Comparison of ENCODE assay signal across 8 mouse cellular contexts in genomic region chr9:62810543-62811515, GRCm38 (mm10). TPM values are rescaled to one million over a fixed set of nuclear protein-coding genes. Genes with fewer than 3 reads are reported as not detected.
DNase-seq lines count a peak whose midpoint lies in the region; ATAC-seq and TF ChIP-seq lines count a peak whose summit lies in the region.

No protein-coding gene starts in this region.

- peak; percentile 20 for TF ChIP-seq CTCF in heart, adult 2 months (IDR thresholded peaks at IDR 0.05)

- peak; percentile 41 for ATAC-seq in granulocyte monocyte progenitor cell, adult 5-6 weeks (replicated peaks; ENCODE audit: poor library complexity, severe bottlenecking)
- peak; percentile 39; the same call in 1 of the 2 replicates for ATAC-seq in limb, embryonic 14.5 days (ENCODE audit: low FRiP score, low read depth)
- peak; percentile 73 for ATAC-seq in neural tube, embryonic 13.5 days (ENCODE audit: low read depth)

- intact Hi-C loops in heart, adult 2 months (cut with DNase I): loop anchor here (1.0 kb wide), 1 partner anchor 17 kb away; no protein-coding TSS in a partner anchor

- TF ChIP-seq EP300 in heart, adult 2 months (IDR thresholded peaks at IDR 0.05; ENCODE audit: insufficient read depth, low read depth, low read length): no peak

- WGBS in heart, adult 2 months: under 1% methylated on average over 58 of the region's 58 CpGs
- under 1% methylated on average over 58 of the region's 58 CpGs for WGBS in limb, embryonic 14.5 days
- WGBS in neural tube, embryonic 13.5 days: under 1% methylated on average over 58 of the region's 58 CpGs

- H3K79me2 ChIP-seq in heart, adult 2 months (replicated peaks; ENCODE audit: control insufficient read depth, insufficient read depth, low read length): peaks cover 9% of the 10 kb centered on the region; the same call in 1 of the 2 replicates

- H3K4me1 ChIP-seq in heart, adult 2 months (ENCODE audit: control insufficient read depth, insufficient read depth, low read length): peaks cover 9% of the 10 kb centered on the region
- peaks cover 17% of the 10 kb centered on the region for H3K4me1 ChIP-seq in limb, embryonic 14.5 days (ENCODE audit: control insufficient read depth, insufficient read depth, low read length)
- peaks cover 35% of the 10 kb centered on the region for H3K4me1 ChIP-seq in neural tube, embryonic 13.5 days (replicated peaks)

- H3K36me3 ChIP-seq in heart, adult 2 months (ENCODE audit: control insufficient read depth, insufficient read depth, low read length): peaks cover 9% of the 10 kb centered on the region
- no peaks in the 10 kb centered on the region for H3K36me3 ChIP-seq in limb, embryonic 14.5 days (ENCODE audit: control insufficient read depth, insufficient read depth, low read length)
- H3K36me3 ChIP-seq in neural tube, embryonic 13.5 days: no peaks in the 10 kb centered on the region

- H3K27ac ChIP-seq in heart, adult 2 months: peak overlapping the region; percentile 98
- H3K27ac ChIP-seq in limb, embryonic 14.5 days (replicated peaks; ENCODE audit: low read depth, low read length): peak overlapping the region; percentile 91
- peak overlapping the region; percentile 97 for H3K27ac ChIP-seq in neural tube, embryonic 13.5 days (replicated peaks)

- no peak for DNase-seq in heart, adult 2 months
- no peak for DNase-seq in heart, adult 8-10 months (ENCODE audit: low spot score)
- peak; percentile 71 to 74 for DNase-seq in B cell, adult 2 months
- DNase-seq in c-Kit-positive CD71-positive TER-119-negative erythroid progenitor cells, embryonic 14.5 days (ENCODE audit: low read depth): peak; percentile 70
- no peak for DNase-seq in limb, embryonic 14.5 days (ENCODE audit: low spot score)
- no peak for DNase-seq in adrenal gland, adult 2 months

- TF ChIP-seq POLR2A in heart, adult 2 months (IDR thresholded peaks at IDR 0.05; ENCODE audit: insufficient read depth, low read depth, low read length): no peak
- TF ChIP-seq POLR2A in limb, embryonic 14.5 days (IDR thresholded peaks at IDR 0.05; ENCODE audit: borderline replicate concordance, extremely low read depth, insufficient read depth, insufficient read length): no peak

- no peaks in the 10 kb centered on the region for H3K9me3 ChIP-seq in limb, embryonic 14.5 days (ENCODE audit: control insufficient read depth, low read length)
- H3K9me3 ChIP-seq in neural tube, embryonic 13.5 days: no peaks in the 10 kb centered on the region

- peak overlapping the region; percentile 86 for H3K4me3 ChIP-seq in heart, adult 2 months
- peak overlapping the region; percentile 98 for H3K4me3 ChIP-seq in limb, embryonic 14.5 days (replicated peaks; ENCODE audit: low read length)
- peak overlapping the region; percentile 75 for H3K4me3 ChIP-seq in neural tube, embryonic 13.5 days

- H3K4me2 ChIP-seq in limb, embryonic 14.5 days (replicated peaks; ENCODE audit: low read depth, low read length, severe bottlenecking): peak overlapping the region; percentile 91
- H3K4me2 ChIP-seq in neural tube, embryonic 13.5 days: peak overlapping the region; percentile 89

- peak overlapping the region; percentile 98 for H3K9ac ChIP-seq in heart, adult 2 months (ENCODE audit: low read depth, low read length)
- H3K9ac ChIP-seq in limb, embryonic 14.5 days (ENCODE audit: low read depth, low read length, severe bottlenecking): peak overlapping the region; percentile 81
- H3K9ac ChIP-seq in neural tube, embryonic 13.5 days: peak overlapping the region; percentile 88

- H3K27me3 ChIP-seq in heart, adult 2 months (ENCODE audit: control insufficient read depth, insufficient read depth, low read length): no peaks in the 10 kb centered on the region
- H3K27me3 ChIP-seq in limb, embryonic 14.5 days (ENCODE audit: control insufficient read depth, insufficient read depth, low read length): no peaks in the 10 kb centered on the region
- no peaks in the 10 kb centered on the region for H3K27me3 ChIP-seq in neural tube, embryonic 13.5 days

RNA-seq across cellular contexts. Expression of gene Fem1b, which starts 0.9 kb away (rescaled TPM):
- total RNA-seq in heart, adult 2 months (2021): 10 to 100 TPM; 16.1 to 16.7 TPM
- 4.9 and 10.2 TPM in 2 replicates for polyA plus RNA-seq in heart, adult 2 months (2012; rRNA removed)
- total RNA-seq in heart, adult 8-10 months (2022): 10 to 100 TPM; 13.7 to 14.5 (median 14.1) TPM
- total RNA-seq in granulocyte monocyte progenitor cell, adult 5-6 weeks (2014; fragmentation: Nextera tagmentation): 22.2 and 27.5 TPM in 2 replicates
- total RNA-seq in granulocyte monocyte progenitor cell, adult 5-6 weeks (2017): 43.9 and 53.9 TPM in 2 replicates
- polyA plus RNA-seq in limb, embryonic 14.5 days (2012; rRNA removed): 20.7 and 21.2 TPM in 2 replicates
- 31.4 and 31.6 TPM in 2 replicates for polyA plus RNA-seq in limb, embryonic 14.5 days (2014; fragmentation: Nextera tagmentation; extraction: Ambion mirVana)
- 44.6 and 45.3 TPM in 2 replicates for polyA plus RNA-seq in neural tube, embryonic 13.5 days (2015; fragmentation: Nextera tagmentation; extraction: Ambion mirVana)
- 10 to 100 TPM; 31.6 to 33.8 TPM for total RNA-seq in adrenal gland, adult 2 months (2021)
- polyA plus RNA-seq in adrenal gland, adult 2 months (2012; rRNA removed): 8.1 and 8.3 TPM in 2 replicates

RNA-seq across cellular contexts. Expression of gene Cln6, which starts 27.8 kb away (rescaled TPM):
- total RNA-seq in heart, adult 2 months (2021): 10 to 100 TPM; 18.3 to 26.0 TPM
- 30.4 and 36.6 TPM in 2 replicates for polyA plus RNA-seq in heart, adult 2 months (2012; rRNA removed)
- 10 to 100 TPM; 23.9 to 28.4 (median 26.4) TPM for total RNA-seq in heart, adult 8-10 months (2022)
- total RNA-seq in granulocyte monocyte progenitor cell, adult 5-6 weeks (2014; fragmentation: Nextera tagmentation): 61.8 and 79.0 TPM in 2 replicates
- total RNA-seq in granulocyte monocyte progenitor cell, adult 5-6 weeks (2017): 17.0 and 20.7 TPM in 2 replicates
- polyA plus RNA-seq in limb, embryonic 14.5 days (2012; rRNA removed): 57.5 and 74.5 TPM in 2 replicates
- 24.4 and 25.6 TPM in 2 replicates for polyA plus RNA-seq in limb, embryonic 14.5 days (2014; fragmentation: Nextera tagmentation; extraction: Ambion mirVana)
- 4.8 and 6.8 TPM in 2 replicates for polyA plus RNA-seq in neural tube, embryonic 13.5 days (2015; fragmentation: Nextera tagmentation; extraction: Ambion mirVana)
- total RNA-seq in adrenal gland, adult 2 months (2021): 10 to 100 TPM; 20.0 to 20.2 TPM
- polyA plus RNA-seq in adrenal gland, adult 2 months (2012; rRNA removed): 65.3 and 68.9 TPM in 2 replicates

RNA-seq across cellular contexts. Expression of gene Calml4, which starts 47.1 kb away (rescaled TPM):
- 1 to 10 TPM in 1 of 2 experiments, under 1 TPM in 1; 0.93 to 1.4 TPM for total RNA-seq in heart, adult 2 months (2021)
- polyA plus RNA-seq in heart, adult 2 months (2012; rRNA removed): 0.76 and 1.6 TPM in 2 replicates
- 1 to 10 TPM in 3 of 4 experiments, under 1 TPM in 1; 0.44 to 2.5 (median 1.5) TPM for total RNA-seq in heart, adult 8-10 months (2022)
- 1.1 and 6.9 TPM in 2 replicates for total RNA-seq in granulocyte monocyte progenitor cell, adult 5-6 weeks (2014; fragmentation: Nextera tagmentation)
- total RNA-seq in granulocyte monocyte progenitor cell, adult 5-6 weeks (2017): 0.13 and 2.3 TPM in 2 replicates
- 10.2 and 14.3 TPM in 2 replicates for polyA plus RNA-seq in limb, embryonic 14.5 days (2012; rRNA removed)
- 15.3 and 18.7 TPM in 2 replicates for polyA plus RNA-seq in limb, embryonic 14.5 days (2014; fragmentation: Nextera tagmentation; extraction: Ambion mirVana)
- 5.6 and 7.9 TPM in 2 replicates for polyA plus RNA-seq in neural tube, embryonic 13.5 days (2015; fragmentation: Nextera tagmentation; extraction: Ambion mirVana)
- 10 to 100 TPM in 1 of 2 experiments, 1 to 10 TPM in 1; 7.8 to 12.0 TPM for total RNA-seq in adrenal gland, adult 2 months (2021)
- polyA plus RNA-seq in adrenal gland, adult 2 months (2012; rRNA removed): 0.77 and 0.97 TPM in 2 replicates

Comparison
In these comparisons a context has a peak if more than half of its experiments do, and no peak if none do; other contexts are left out.
1. DNase-seq: peak in B cell, adult 2 months (2 of 2) and c-Kit-positive CD71-positive TER-119-negative erythroid progenitor cells, embryonic 14.5 days (single experiment); none in heart, adult 2 months (0 of 2), heart, adult 8-10 months (single experiment), limb, embryonic 14.5 days (single experiment) and adrenal gland, adult 2 months (single experiment).
2. Peak in every context shown above with its lines, with median percentiles within 50 percentile points of each other: H3K27ac ChIP-seq, H3K4me3 ChIP-seq, H3K9ac ChIP-seq and ATAC-seq.